Mouse (Mus musculus) ES-Bruce4 (cell line): ENCODE data around the gene E430018J23Rik. TPM values are rescaled to one million over a fixed set of nuclear protein-coding genes. Genes with fewer than 3 reads are reported as not detected.
"Not testable (repeated sequence)": the region's sequence is repeated elsewhere in the genome, so short reads cannot be mapped to it uniquely, and the experiment has no call there.

ENCODE experiments used
- H3K27ac ChIP-seq: 2 replicates; pipeline ENCODE4 v1.5.1; 2012; ENCODE audit warnings: low read length, inconsistent platforms; ENCODE audit not compliant: insufficient read depth
- H3K27me3 ChIP-seq: 2 replicates; pipeline ENCODE4 v1.6.1; 2012; ENCODE audit warnings: mild to moderate bottlenecking, low read length, inconsistent platforms; ENCODE audit not compliant: control insufficient read depth, poor library complexity, insufficient read depth, severe bottlenecking
- H3K36me3 ChIP-seq: 2 replicates; pipeline ENCODE4 v1.6.1; 2012; ENCODE audit warnings: inconsistent platforms, mild to moderate bottlenecking, low read length, moderate library complexity; ENCODE audit not compliant: control insufficient read depth, poor library complexity, insufficient read depth, severe bottlenecking
- H3K4me1 ChIP-seq: one replicate; pipeline ENCODE4 v1.8.1; 2011; ENCODE audit warnings: low read length; ENCODE audit not compliant: control insufficient read depth, insufficient read depth
- H3K4me3 ChIP-seq: 2 replicates; pipeline ENCODE4 v1.5.1; 2011; ENCODE audit warnings: low read depth, mild to moderate bottlenecking, low read length
- H3K9ac ChIP-seq: 2 replicates; pipeline ENCODE4 v1.6.1; 2012; ENCODE audit warnings: low read depth, mild to moderate bottlenecking, inconsistent platforms; ENCODE audit not compliant: poor library complexity, severe bottlenecking
- H3K9me3 ChIP-seq: replicated peaks from 2 replicates; pipeline ENCODE4 v1.6.1; 2012; ENCODE audit warnings: mild to moderate bottlenecking, low read length, inconsistent platforms; ENCODE audit not compliant: control insufficient read depth, poor library complexity, insufficient read depth, severe bottlenecking
- CTCF ChIP-seq: IDR thresholded peaks from one replicate; pipeline ENCODE4 v1.8.1; 2011; ENCODE audit warnings: low read depth, low read length
- EP300 ChIP-seq: IDR thresholded peaks from 2 replicates; pipeline ENCODE4 v1.6.1; 2011; ENCODE audit warnings: low read depth, low read length; ENCODE audit not compliant: insufficient read depth
- POLR2A ChIP-seq: IDR thresholded peaks from one replicate; pipeline ENCODE4 v1.8.1; 2011; ENCODE audit warnings: low read length; ENCODE audit not compliant: insufficient read depth
- polyA plus RNA-seq: library from polyadenylated mRNA; stranded (reverse); fragments of >200 nt; gene quantifications from 2 replicates; pipeline ENCODE4 v1.2.4, GENCODE M21; 2011; ENCODE audit warnings: low read depth; ENCODE audit not compliant: missing spikeins, insufficient read depth, insufficient read length

E430018J23Rik gene
- polyA plus RNA-seq, 1 experiment, result 6.1 TPM

GRCm38 (mm10) chr7:127422247-127422646, 28.8 kb upstream of the E430018J23Rik start:
- Histone ChIP-seq H3K9ac (no peak overlapping the region), H3K27ac (no peak overlapping the region), H3K4me3 (peak overlapping the region; percentile 93), H3K9me3 (no peaks in the 10 kb centered on the region), H3K4me1 (no peaks in the 10 kb centered on the region), H3K27me3 (no peaks in the 10 kb centered on the region), H3K36me3 (peaks cover 13% of the 10 kb centered on the region)
- TF ChIP-seq POLR2A (no peak), CTCF (no peak), EP300 (no peak)

- TF ChIP-seq POLR2A (peak; percentile 78), EP300 (peak; percentile 59; the same call in 1 of the 2 replicates), CTCF (no peak)
- Histone ChIP-seq H3K36me3 (peaks cover 13% of the 10 kb centered on the region), H3K4me3 (peak within 1 kb of the TSS; percentile 93), H3K4me1 (no peaks in the 10 kb centered on the region), H3K9ac (peak within 1 kb of the TSS; percentile 73), H3K27me3 (no peaks in the 10 kb centered on the region), H3K9me3 (no peaks in the 10 kb centered on the region), H3K27ac (no peak within 1 kb of the TSS)
These were observed 28.2 kb upstream of the E430018J23Rik start, which contains the start of gene Zfp688 for GRCm38 (mm10) chr7:127421388-127422191. Gene Zfp688 (minus strand): TSS chr7:127422068.

- no peak overlapping the region for H3K9ac ChIP-seq
- H3K9me3 ChIP-seq, result no peaks in the 10 kb centered on the region
- H3K27me3 ChIP-seq, result no peaks in the 10 kb centered on the region
- no peaks in the 10 kb centered on the region for H3K36me3 ChIP-seq
- H3K27ac ChIP-seq, result no peak overlapping the region
- no peaks in the 10 kb centered on the region for H3K4me1 ChIP-seq
- H3K4me3 ChIP-seq, result no peak overlapping the region
- TF ChIP-seq EP300 (no peak), CTCF (no peak), POLR2A (no peak)
These were observed 18.0 kb upstream of the E430018J23Rik start for GRCm38 (mm10) chr7:127411418-127411817.

DNA sequence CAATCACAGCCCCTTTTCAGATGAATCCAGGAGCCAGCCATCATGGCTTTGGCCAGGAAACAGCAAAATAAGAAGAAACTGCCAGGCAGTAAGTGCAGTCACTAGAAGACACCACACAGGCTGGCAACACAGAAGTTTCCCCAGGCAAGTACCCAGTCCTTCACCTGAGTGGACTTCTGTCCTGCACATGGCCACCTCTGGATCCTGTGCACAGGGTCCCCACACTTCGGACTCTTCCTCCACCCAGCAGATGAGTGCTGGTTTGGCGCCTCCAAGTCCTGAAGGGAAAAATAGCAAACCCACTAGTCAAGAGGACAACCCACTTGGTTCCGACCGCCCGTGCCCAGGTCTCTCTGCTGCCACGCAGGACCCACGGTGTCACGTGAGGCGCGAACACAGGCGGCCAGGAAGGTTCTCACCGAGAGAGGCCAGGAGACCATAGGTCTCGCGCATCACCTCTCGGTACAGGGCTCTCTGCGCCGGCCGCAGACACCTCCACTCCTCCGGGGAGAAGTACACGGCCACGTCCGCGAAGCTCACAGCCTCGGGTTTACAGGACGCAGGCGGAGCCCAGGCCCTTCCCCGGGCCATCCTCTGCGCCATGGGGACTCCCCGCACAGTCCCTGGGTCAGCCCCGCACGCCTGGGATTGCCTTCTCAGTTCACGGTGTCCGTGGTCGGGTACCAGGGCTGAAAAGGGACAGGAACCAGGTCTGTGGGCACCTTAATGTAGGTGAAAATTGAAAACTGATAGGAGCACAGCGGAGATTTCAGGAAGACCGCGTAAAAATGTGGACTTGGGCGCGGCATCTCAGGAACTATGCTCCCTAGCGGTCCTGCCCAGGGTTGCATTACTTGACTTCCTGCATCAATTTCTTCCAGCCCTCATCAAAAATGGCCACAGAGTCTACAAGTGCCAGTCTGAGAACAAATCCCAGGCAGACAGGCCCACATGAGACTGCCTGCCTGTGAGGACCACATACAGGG, 12.9 kb upstream of the E430018J23Rik start, which contains the start of gene Zfp764:
TSS of gene Zfp764 (minus strand) at position 821 of the 986 bp plus-strand sequence.
- not testable (repeated sequence) for H3K9me3 ChIP-seq, H3K27ac ChIP-seq, H3K27me3 ChIP-seq, H3K4me1 ChIP-seq, H3K36me3 ChIP-seq
- peak within 1 kb of the TSS; percentile 69 for H3K4me3 ChIP-seq
- peak within 1 kb of the TSS; percentile 64 for H3K9ac ChIP-seq
- TF ChIP-seq CTCF (peak; percentile 58), POLR2A (peak; percentile 31)

- H3K4me3 ChIP-seq, H3K9me3 ChIP-seq, H3K4me1 ChIP-seq, H3K36me3 ChIP-seq, H3K27ac ChIP-seq, H3K27me3 ChIP-seq, H3K9ac ChIP-seq: not testable (repeated sequence)
These were observed 10.7 kb upstream of the E430018J23Rik start for GRCm38 (mm10) chr7:127404101-127404500.

DNA sequence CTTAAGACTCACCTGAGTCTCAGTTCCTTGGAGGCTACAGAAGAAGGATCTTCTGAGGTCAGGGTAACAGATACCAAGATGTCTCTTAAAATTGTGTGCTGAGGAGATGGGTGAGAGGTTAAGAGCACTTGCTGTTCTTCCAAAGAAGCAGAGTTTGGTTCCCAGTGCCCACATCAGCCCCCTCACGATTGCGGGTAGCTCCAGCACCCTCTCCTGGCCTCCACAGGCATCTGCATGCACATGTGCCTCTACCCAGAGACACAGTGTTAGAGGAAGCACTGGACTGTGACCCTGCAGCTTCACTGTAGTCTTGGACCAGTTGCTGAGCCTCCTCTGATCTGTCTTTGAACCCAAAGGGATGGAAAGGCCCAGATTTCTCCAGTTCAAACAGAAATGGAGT, 9.6 kb upstream of the E430018J23Rik start:
- no peaks in the 10 kb centered on the region for H3K36me3 ChIP-seq
- H3K4me1 ChIP-seq, result no peaks in the 10 kb centered on the region
- H3K4me3 ChIP-seq, result no peak overlapping the region
- no peak overlapping the region for H3K9ac ChIP-seq
- H3K27me3 ChIP-seq, result no peaks in the 10 kb centered on the region
- H3K9me3 ChIP-seq, result no peaks in the 10 kb centered on the region
- no peak overlapping the region for H3K27ac ChIP-seq
- TF ChIP-seq POLR2A, result no peak
- peak; percentile 52 for TF ChIP-seq CTCF
